Mouse (Mus musculus) kidney, adult 2 months (tissue): ENCODE results near the gene Ncaph2.

ENCODE experiments used
- CTCF ChIP-seq: fragments of 200-500 bp; conservative IDR thresholded peaks from 2 replicates; pipeline ENCODE4 v1.5.1; 2011; ENCODE audit warnings: low read depth, mild to moderate bottlenecking, control low read depth, low read length, moderate library complexity, mixed read lengths; ENCODE audit not compliant: insufficient read depth, insufficient read length
- POLR2A ChIP-seq: fragments of 200-500 bp; IDR thresholded peaks from one replicate; pipeline ENCODE4 v1.6.1; 2011; ENCODE audit warnings: low read depth, low read length, control low read depth

- TF ChIP-seq CTCF (no peak), POLR2A (no peak)
Observed at GRCm38 (mm10) chr15:89308406-89309139, 46.9 kb upstream of the Ncaph2 start.
